Mouse (Mus musculus) right cerebral cortex, adult 2 months (tissue): Measurements from ENCODE around the gene Hinfp.

Experiments
- DNase-seq, 2 experiments: peaks; one replicate each; pipeline ENCODE4 v3.0.0; 2021 to 2022; ENCODE audit warnings: low spot score in 2 of 2

The Hinfp gene

DNA sequence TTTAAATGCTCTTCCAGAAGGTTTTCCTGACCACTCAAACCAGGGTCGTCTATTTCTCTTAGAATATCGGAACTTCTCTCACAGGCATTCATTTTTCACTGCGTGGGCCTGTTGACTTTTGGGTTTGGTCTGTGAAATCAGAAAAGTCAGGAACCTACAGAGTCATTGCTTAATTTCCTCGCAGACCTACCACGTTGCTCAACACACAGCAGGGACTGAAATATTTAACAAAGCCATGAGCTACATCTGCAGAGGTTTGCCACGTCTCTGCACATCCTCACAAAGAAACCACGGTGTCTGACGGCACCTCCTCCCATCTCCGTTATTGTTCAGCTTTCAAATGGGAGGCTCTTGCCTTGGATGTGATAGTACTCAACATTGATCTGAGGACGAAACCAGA is 46.5 kb downstream of the Hinfp start:
- no peak for DNase-seq

DNA sequence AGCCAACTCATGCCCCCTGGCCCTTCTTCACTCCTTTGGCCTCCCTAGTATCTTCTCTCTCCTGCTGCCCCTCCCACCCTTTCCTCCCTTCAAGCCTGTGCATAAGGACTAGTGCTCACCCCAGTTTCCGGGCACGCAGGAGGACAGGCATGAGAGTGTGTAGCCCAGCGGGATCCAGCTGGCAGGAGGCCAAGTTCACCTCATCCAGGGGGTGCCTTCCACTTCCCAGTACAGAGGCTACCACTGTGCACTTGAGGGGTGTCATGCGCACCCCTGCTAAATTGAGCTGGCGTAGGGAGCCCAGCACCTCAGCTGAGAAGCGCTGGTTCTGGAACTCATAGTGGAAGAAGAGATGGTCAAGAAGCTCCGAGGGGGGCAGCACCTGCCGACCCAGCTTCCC is 49.3 kb downstream of the Hinfp start:
- no peak for DNase-seq

DNA sequence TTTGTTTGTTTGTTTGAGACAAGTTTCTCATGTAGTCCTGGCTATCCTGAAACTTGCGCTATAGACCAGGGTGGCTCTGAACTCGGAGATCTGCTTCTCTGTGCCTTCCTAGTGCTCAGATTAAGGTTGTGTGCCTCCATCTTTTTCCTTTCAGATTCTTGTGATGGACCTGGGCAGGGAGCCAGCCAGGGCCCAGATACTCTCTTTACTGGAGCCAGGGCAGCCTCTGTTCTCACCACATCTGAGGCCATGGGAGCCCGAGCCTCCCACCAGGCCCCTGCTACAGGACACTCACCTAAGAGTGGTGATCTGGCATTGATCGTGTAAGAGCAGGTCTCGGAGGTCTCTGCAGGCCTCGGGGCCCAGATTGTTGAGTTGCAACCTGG is 50.3 kb downstream of the Hinfp start:
- DNase-seq, result no peak

DNA sequence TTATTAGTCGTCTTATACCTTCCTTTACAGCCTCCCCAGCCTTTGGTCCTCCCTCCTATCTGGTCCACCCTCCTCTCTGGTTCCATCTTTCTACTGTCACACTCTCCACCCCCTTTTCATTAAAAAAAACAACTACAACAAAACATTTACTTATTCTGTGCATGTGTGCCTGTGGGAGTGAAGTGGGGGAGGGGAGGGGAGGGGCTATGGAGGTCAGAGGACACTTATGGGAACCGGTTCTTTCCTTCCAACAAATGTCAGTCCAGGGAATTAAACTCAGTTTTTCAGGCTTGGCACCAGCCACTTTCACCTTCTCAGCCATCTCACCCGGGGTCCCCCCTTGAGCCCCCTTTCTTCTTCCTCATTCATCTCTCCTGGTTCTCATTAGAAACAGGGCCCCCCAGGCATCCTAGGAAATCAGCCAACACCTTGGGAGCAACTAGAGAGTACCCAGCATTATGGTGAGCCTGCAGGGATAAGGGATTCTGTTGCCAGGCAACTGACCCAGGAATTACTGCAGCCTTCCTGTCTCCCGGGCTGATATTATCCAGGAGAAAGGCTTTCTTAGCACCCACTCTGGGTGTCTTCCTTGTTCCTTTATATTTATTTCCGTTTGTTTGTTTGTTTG is 50.8 kb downstream of the Hinfp start:
- no peak for DNase-seq

DNA sequence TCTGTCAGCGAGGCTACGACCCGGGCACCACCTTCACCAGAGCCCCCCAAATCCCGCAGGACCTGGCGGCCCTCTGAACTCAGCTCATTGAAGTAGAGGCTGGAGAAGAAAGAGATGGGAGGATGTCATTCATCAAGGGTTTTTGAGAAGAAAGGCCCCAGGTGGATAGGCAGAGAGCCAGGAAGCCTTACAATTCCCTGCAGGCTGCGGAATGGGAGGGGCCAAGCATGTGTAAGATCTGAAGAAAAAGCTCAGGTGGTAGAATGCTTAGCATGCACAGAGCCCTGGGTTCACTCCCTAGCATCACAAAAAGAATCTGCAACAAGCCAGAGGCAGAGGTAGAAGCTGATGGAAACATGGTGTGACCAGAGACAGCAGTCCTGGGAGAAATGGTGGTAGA is 52.0 kb downstream of the Hinfp start:
- no peak for DNase-seq

DNA sequence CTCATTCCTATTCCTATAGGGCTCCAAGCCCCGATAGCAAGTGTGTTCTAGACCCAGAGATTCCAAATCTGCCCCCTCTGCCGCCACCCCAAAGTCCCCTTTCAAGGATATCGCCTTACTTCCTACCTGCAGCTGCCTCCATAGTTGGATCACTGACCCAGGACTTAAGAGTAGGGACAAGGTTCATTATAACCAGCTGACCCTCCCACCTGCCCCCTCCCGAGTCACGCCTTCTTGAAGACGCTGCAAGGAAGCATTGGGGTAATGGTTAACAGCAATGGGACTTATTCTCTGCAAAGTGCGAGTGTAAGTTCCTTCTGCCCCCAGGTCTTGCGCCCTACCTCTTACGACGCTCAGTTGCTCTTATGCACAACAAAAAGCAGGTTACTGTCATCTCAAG is 54.2 kb downstream of the Hinfp start, which contains the start of gene Pdzd3:
Gene Pdzd3 (minus strand): TSS at position 158 of the 400 bp plus-strand sequence.
- DNase-seq, result no peak

DNA sequence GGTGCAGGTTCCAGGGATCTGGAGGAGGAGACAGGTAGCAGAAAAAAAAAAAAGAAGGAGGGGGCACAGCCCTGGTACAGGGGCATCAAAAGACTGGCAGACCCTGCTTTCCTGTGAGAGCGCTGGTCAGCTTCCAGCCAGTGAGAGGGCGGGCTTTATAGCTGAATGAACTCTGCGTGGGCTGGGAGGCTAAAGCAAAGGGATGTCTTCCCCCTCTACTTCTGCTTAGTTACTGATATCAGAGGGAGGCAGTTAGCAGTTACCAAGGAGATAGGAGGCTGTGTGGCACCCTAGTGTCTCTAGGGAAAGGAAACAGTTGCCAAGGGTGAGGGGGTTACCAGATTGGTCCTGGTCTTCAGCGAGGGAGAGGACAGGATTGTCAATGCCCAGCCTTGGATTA is 55.0 kb downstream of the Hinfp start:
- peak in 1 of 2 experiments; percentile 30 for DNase-seq

DNA sequence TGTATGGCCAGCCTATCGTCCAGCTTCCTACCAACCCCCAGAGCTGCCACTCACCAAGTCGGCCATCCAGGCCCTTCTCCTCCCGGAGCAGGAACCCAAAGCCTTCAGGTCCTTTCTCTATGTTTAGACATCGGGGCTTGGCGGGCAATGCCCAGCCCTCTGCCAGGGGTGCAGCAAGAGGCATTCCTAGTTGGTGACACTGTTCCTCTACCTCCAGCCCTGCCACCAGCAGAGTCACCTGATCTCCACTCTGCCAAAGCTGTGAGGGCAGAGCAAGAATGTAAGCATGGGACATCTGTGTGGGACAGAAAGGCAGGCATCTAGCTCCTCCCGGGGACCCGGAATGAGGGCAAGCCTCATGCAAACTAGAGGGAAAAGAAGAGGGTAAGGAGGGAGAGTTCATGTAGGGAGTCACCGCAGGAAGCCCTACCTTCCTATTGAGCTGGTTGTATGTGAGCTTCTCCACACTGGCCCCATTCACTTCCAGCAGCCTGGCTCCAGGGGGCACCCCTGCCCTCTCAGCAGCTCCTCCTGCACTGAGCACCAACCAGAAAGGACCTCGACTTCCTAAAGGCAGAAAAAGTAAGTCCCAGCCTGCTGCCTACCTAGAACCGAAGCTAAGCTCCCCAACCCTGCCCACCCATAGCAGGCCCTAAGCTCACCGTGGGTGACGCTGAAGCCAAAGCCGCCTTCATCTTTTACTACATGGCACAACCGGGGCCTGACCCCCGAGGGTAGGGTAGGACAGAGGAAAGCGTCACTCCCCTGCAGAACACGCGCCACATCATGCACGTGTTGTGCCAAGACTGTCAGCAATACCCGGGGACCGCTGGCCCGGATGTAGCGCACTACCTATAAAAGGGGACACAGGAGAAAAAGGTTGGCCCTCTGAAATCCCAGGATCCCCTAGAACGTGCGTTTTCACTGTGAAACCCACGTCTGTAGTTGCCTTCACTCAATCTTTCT is 56.0 kb downstream of the Hinfp start:
- peak; percentile 59 to 66 for DNase-seq

DNA sequence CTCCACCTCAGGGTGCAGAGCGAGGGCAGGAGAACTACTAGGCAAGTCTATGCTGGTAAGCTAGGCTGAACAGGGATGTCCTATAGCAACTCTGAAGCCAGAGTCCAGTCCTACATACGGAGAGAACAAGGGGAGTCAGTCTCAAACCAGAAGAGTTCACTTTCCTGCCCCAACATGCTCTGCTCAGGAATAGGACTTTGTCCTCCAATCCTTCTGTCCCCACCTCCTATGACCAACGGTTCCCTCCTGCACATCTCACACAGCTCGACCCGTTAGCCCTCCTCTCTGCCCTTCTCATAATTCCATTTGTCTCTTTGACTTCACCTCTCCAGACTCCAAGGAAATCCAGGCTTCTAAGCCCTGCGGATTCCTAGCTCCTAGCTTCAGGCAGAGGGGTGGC is 57.6 kb downstream of the Hinfp start:
- no peak for DNase-seq

DNA sequence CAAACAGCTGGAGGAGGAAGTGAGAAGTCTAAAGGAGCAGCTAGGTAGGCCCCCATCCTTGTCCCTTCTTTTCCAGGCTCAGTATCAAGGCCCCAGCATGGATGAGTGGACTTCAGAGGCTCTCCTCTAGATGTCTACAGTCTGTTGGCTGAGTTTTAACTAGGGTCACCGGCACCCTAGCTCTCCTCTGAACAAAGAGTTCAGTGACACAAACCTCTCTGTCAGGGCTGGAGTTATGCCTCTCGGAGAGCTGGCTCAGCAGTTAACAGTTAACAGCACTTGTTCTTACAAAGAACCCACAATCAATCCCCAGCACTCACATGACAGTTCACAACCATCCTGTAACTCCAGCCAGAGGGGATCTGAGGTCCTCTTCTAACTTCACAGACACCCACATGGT is 61.9 kb downstream of the Hinfp start:
- no peak for DNase-seq
